Mouse (Mus musculus) cerebral cortex, adult 2 months (tissue): Measurements from ENCODE around the gene Lamtor1.

Source experiments
- WGBS: fragments of 180-500 bp; shearing (Covaris S2); methylation state at CpG from one replicate; pipeline ENCODE4 v1.1.7; 2018; 5-methylcytosine and 5-hydroxymethylcytosine counted together

Gene Lamtor1

GRCm38 (mm10) chr7:101905561-101906286 is at the start of gene Lamtor1:
Lamtor1 (plus strand) TSS chr7:101905904.
- WGBS, result under 1% methylated on average over 61 of the region's 61 CpGs

DNA sequence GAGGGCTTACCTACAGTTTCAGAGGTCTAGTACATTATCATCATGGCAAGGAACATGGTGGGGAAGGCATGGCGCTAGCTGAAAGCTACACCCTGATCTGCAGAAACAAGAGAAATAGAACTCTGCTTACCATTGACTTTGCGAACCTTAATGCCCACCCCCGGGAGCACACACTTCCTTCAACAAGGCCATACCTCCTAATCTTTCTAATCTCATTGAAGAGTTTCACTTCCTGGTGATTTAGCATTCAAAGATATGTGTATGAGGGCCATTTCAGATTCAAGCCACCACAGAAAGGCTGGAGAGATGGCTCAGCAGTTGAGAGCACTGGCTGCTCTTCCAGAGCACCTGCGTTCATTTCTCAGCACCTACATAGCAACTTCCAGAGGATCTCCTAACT is 48.6 kb upstream of the Lamtor1 start, which contains the start of gene Folr2:
Folr2 (minus strand) TSS at position 101 of the 400 bp plus-strand sequence.
- WGBS, result 94% methylated on average over 4 of the region's 4 CpGs

- WGBS, result 73% methylated on average over 9 of the region's 9 CpGs
Observed at GRCm38 (mm10) chr7:101858362-101858761, 47.3 kb upstream of the Lamtor1 start.

- 93% methylated on average over 3 of the region's 3 CpGs for WGBS
Observed at GRCm38 (mm10) chr7:101862291-101862690, 43.4 kb upstream of the Lamtor1 start.

DNA sequence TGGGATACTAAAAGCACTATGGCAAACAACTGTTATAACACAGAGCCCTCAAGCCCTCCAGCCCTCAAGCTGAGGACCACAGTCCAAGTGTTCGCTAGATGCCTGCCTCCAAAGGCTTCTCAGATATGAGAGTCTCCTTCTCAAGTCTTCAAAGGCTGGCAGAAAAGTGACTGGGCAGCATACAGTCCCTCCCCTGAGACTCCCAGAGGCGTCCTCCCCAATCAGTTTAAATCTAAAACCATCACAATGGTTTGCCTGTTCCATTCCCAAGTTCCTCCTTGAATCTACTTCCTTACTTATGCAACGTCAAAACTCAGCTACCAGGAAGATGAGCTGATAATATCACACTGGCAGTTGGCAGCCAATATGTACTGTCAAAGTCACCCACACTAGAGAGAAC is 42.3 kb upstream of the Lamtor1 start, which contains the start of gene Anapc15:
Anapc15 (plus strand) TSS at position 301 of the 400 bp plus-strand sequence.
- WGBS, result 74% methylated on average over 3 of the region's 3 CpGs

GRCm38 (mm10) chr7:101866491-101867265 is 39.0 kb upstream of the Lamtor1 start:
- WGBS, result 86% methylated on average over 11 of the region's 11 CpGs

- 94% methylated on average over 4 of the region's 4 CpGs for WGBS
Observed at GRCm38 (mm10) chr7:101867482-101867881, 38.2 kb upstream of the Lamtor1 start.

DNA sequence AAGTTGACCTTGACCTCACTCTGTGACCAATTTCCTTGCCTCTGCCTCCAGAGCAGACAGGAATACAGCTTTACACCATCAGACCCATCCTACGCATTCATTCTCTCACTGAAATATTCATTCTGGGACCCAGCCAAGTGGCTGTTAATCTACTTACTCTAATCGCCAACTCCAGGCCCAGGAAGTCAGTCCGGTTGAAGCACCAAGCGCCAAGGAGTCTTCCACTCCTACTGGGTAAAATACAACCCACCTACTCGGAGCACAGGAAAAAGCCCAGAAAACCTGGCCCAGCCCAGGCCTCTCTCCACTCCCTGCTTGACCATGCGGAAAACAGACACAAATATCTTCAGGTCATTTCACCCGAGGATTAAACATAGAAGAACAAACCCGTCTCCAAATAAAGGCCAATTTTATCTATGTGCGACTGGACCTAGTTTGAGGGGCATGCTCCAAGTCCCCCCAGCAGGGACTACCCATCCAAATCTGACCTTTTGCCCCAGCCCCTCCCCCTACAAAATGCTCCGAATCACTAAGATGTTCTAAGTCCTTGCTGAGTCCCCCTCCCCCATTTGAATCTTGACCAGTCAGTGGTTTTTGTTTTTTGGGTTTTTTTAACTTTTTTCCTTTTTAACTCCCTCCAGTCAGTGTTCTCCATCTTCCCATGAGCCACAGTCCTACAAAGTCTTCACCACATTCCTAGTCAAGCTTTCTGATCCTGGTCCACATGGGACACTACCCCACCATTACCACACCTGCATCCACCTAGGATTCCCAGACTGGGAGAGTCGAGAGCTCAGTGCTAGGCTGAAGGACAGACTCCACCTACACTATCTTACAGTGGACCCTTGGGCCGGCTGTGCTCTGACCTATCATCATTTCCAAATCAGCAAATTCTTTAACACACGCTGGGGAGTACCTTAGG is 37.2 kb upstream of the Lamtor1 start:
- 73% methylated on average over 13 of the region's 13 CpGs for WGBS

DNA sequence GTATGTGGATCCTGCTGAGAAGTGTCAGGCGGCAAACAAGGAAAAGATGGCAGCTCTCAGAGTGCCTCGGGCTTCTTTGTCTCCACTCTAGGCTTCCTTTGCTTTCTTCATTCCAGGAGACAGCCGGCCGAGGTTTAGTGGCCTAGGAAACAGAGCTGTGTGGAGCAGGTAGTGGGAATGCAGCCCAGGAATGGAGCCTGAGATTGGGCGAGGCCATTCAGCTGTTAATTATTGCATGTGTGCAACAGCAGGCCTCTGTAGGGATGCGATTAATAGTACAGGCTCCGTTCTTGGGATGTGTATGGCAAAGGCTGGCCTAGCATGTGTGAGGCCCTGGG is 36.6 kb upstream of the Lamtor1 start:
- WGBS, result 73% methylated on average over 7 of the region's 7 CpGs

DNA sequence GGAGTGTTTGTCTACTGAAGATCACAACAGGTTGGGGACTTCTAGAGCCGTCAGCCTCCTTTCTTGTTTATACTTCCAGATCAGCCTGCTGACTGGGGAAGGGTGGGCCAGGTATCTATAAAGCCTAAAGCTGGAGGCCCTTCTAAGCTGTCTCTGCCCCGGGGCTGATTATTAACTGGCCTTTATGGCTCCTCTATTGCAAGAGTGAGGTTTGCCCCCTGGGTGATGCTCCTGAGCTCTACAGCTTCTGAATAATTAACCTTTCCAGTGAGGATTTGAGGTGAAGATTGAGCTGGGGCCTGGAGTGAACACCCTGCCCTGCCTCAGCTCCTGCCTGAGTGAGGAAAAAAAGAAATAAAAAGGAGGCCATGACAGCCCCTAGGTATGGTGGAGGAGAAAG is 35.1 kb upstream of the Lamtor1 start, which contains the start of gene Folr1:
Folr1 (minus strand) TSS at position 160 of the 400 bp plus-strand sequence.
- 85% methylated on average over 2 of the region's 2 CpGs for WGBS

DNA sequence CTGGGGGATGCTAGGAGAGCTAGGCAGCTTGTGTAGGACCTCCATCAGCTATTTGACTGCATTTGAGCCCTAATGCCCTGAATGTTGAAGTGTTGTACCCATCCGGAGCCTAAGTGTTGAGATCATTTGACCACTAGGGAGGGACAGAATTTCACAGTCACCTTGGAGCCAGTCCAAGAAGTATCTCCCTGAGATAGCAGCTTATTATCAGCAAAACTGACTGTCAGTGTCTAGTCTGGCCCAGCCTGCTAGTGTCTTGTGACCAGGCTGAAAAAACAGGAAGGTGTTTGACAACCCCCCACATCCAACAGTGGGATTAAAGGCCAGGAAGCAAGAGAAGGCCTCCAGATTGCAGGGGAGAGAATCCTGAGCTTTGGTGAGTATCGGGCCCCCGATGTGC is 34.4 kb upstream of the Lamtor1 start:
- 76% methylated on average over 3 of the region's 3 CpGs for WGBS

- WGBS, result 97% methylated on average over 1 of the region's 1 CpGs
Observed at GRCm38 (mm10) chr7:101875978-101876377, 29.7 kb upstream of the Lamtor1 start.

- 52% methylated on average over 4 of the region's 4 CpGs for WGBS
Observed at GRCm38 (mm10) chr7:101880855-101881254, 24.8 kb upstream of the Lamtor1 start.

- WGBS, result 56% methylated on average over 9 of the region's 9 CpGs
Observed at GRCm38 (mm10) chr7:101882413-101883154, 23.1 kb upstream of the Lamtor1 start.

DNA sequence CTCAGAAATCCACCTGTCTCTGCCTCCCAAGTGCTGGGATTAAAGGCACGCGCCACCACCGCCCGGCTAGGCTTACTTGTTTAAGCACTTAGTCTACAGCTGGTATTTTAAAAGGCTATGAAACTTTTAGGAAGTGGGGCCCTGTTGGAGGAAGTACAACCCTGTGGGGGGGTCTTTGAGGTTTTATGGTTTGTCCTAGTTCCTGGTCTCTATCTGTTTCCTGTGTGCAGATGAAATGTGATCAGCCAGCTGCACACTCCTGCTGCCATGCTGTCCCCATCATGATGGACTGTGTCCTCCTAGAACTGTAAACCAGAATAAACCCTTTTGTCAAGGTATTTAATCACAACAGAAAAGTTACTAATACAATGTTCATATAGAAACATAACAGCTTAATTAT is 21.5 kb upstream of the Lamtor1 start:
- 99% methylated on average over 4 of the region's 4 CpGs for WGBS

- WGBS, result 50% methylated on average over 6 of the region's 6 CpGs
Observed at GRCm38 (mm10) chr7:101886274-101886673, 19.4 kb upstream of the Lamtor1 start.

- 80% methylated on average over 4 of the region's 4 CpGs for whole genome bisulfite sequencing
Observed at GRCm38 (mm10) chr7:101888460-101888859, 17.2 kb upstream of the Lamtor1 start.

GRCm38 (mm10) chr7:101895695-101896094 is 10.0 kb upstream of the Lamtor1 start:
- 19% methylated on average over 9 of the region's 9 CpGs for WGBS

DNA sequence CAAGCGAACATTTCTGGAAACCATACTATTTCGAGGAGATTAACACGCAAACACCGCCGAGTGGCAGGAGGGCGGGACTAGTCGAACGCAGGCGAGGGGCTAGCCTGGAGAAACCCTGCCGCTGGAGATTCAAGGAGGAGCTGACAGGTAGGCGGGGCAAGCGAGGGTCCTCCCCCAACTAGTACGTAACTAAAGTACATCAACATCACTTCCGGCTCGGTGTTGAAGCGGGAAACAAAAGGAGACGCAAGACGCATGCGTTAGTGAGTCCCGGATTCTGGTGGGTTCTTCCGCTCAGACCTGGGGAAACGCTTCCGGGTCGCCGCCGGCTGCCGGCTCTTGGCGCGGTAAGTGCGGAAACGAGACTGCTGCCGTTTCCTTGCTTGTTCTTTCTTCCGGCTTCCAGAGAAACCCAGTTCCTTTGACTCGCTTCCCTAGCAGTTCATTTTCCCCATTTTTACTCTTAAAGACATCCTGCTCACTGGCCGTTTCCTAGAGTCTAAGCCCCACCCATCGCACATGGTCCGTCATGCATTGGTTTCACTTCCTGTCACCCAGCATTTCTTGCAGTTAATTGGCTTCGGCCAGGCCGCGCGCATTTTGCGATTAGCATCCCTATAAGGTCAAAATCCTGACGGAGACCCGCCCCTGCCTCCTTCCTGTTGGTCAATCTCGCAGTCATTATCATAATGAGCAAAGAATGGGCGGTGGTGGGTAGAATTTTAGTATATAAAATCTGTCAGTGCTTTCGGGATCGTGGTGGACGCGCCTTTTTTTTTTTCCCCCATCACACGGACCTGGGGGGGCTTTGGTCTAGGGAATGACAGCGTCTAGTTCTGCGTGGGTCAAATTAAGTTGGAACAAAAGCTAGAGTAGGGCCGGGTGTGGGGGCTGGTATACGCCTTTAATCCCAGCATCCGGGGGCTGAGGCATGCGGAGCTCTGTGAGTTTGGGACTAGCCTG is 9.3 kb upstream of the Lamtor1 start:
- WGBS, result under 1% methylated on average over 57 of the region's 57 CpGs
